Mouse (Mus musculus): ENCODE results near the gene Ednrb.

DNA sequence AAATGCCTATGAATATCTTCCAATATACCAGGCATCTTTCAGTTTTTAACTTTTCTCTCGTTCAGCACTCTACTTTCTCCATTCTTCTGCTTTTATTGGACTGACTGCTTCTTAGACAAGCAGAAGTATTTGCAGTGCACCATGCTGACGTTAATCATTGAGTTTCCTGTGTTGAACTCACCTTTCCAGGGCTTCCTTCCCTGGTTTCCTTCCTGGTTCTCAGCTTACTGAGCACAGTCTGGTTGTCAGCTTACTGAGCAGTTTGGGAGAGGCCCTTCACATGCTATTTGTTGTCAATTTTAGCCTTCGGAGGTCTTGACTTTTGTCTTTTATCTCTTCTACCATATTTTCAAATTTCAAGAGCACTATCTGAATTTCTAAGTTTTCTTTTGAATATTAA lies 31.0 kb downstream of the Ednrb start:
- TF ChIP-seq CTCF (IDR thresholded peaks at IDR 0.05; ENCODE audit: borderline replicate concordance, insufficient read depth, low read length) (no peak), POLR2A (IDR thresholded peaks at IDR 0.05; ENCODE audit: low read depth, low read length) (no peak)
